Mouse (Mus musculus) cerebellum, adult 2 months (tissue): ENCODE results near the gene Nrxn3.

ENCODE experiments used
- CTCF ChIP-seq: fragments of 200-500 bp; IDR thresholded peaks from 2 replicates; pipeline ENCODE4 v1.5.1; 2011; ENCODE audit warnings: low read depth, mild to moderate bottlenecking, control low read depth, low read length, moderate library complexity, borderline replicate concordance; ENCODE audit not compliant: insufficient read depth
- POLR2A ChIP-seq: fragments of 200-500 bp; IDR thresholded peaks from 2 replicates; pipeline ENCODE4 v1.6.1; 2011; ENCODE audit warnings: low read length, control low read depth, borderline replicate concordance; ENCODE audit not compliant: insufficient read depth

GRCm38 (mm10) chr12:89848116-89848515 lies 1125.4 kb downstream of the Nrxn3 start:
- TF ChIP-seq CTCF (no peak), POLR2A (no peak)
